Mouse (Mus musculus) erythroblast, embryonic 14.5 days (primary cell): ENCODE data around the gene Grm8. TPM values are rescaled to one million over a fixed set of nuclear protein-coding genes. Genes with fewer than 3 reads are reported as not detected.

Source experiments
- H3K27me3 ChIP-seq: 2 replicates; pipeline ENCODE4 v1.6.1; 2012; ENCODE audit warnings: inconsistent platforms; ENCODE audit not compliant: control insufficient read depth
- H3K36me3 ChIP-seq: 2 replicates; pipeline ENCODE4 v1.6.1; 2012; ENCODE audit warnings: mild to moderate bottlenecking, inconsistent platforms; ENCODE audit not compliant: control insufficient read depth
- H3K4me1 ChIP-seq: 2 replicates; pipeline ENCODE4 v1.6.1; 2012; ENCODE audit warnings: inconsistent platforms; ENCODE audit not compliant: control insufficient read depth
- H3K4me3 ChIP-seq: replicated peaks from 2 replicates; pipeline ENCODE3; 2012; ENCODE audit warnings: moderate library complexity, mild to moderate bottlenecking, inconsistent platforms
- H3K9me3 ChIP-seq: 2 replicates; pipeline ENCODE4 v1.6.1; 2012; ENCODE audit warnings: low read length, inconsistent platforms, mixed read lengths; ENCODE audit not compliant: control insufficient read depth
- GATA1 ChIP-seq: IDR thresholded peaks from 2 replicates; pipeline ENCODE4 v1.6.1; 2012; ENCODE audit warnings: low read length, inconsistent platforms, mixed read lengths
- TAL1 ChIP-seq: IDR thresholded peaks from 3 replicates; pipeline ENCODE4 v1.6.1; 2012; ENCODE audit warnings: low read length, inconsistent platforms, mixed read lengths
- polyA plus RNA-seq: library from polyadenylated mRNA; stranded (reverse); fragments of >175 nt; gene quantifications from 2 replicates; pipeline ENCODE4 v1.2.3, GENCODE M21; 2012

The Grm8 gene
- polyA plus RNA-seq, 1 experiment = not detected

DNA sequence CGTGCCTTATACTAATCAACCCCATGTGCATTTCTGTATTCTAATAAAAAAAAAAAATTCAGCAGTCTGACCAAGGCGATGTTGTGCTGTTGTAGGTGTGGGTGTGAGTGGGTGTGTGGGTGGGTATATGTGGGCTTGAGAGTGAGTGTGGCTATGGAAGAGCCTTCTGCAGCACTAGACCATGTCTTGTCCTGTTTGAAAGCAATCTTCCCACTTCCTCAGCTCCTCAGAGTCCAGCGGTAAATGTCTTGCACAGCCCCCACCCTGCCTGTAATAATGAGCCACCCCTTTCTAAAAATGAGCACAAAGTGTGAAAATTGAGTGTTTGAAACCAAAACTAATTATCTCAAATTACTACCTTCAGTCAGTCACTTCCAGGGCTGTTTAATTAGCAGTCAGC, 152.4 kb downstream of the Grm8 start:
- Histone ChIP-seq H3K4me3 (no peak overlapping the region), H3K27me3 (no peaks in the 10 kb centered on the region), H3K4me1 (no peaks in the 10 kb centered on the region), H3K36me3 (no peaks in the 10 kb centered on the region), H3K9me3 (no peaks in the 10 kb centered on the region)
- TF ChIP-seq TAL1 = no peak
- no peak for TF ChIP-seq GATA1

DNA sequence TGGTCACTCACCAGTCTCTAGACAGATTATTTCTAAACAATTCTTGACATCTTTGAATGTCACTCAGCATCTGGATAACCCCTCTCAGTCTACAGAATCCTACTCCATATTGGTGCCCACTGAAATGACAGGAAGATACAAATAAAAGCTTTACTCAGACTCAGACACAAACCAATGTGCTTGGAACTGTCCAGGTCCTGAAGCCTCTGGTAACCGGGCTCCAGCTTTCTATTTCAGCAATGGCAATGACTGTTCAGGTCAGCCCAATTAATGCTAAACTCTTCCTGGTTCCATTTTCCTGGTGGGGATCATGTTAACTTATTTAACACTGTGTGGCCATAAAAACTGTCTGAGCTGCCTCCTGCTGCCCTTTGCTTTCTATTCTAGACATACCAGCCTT, 153.0 kb downstream of the Grm8 start:
- no peaks in the 10 kb centered on the region for H3K27me3 ChIP-seq
- H3K4me3 ChIP-seq = no peak overlapping the region
- no peaks in the 10 kb centered on the region for H3K36me3 ChIP-seq
- TF ChIP-seq GATA1 = no peak
- no peak for TF ChIP-seq TAL1
- H3K4me1 ChIP-seq = no peaks in the 10 kb centered on the region
- no peaks in the 10 kb centered on the region for H3K9me3 ChIP-seq

GRCm38 (mm10) chr6:27977361-27977760, 157.6 kb downstream of the Grm8 start:
- H3K36me3 ChIP-seq = no peaks in the 10 kb centered on the region
- H3K9me3 ChIP-seq = no peaks in the 10 kb centered on the region
- H3K27me3 ChIP-seq = no peaks in the 10 kb centered on the region
- TF ChIP-seq TAL1 (no peak), GATA1 (no peak)
- H3K4me1 ChIP-seq = no peaks in the 10 kb centered on the region
- no peak overlapping the region for H3K4me3 ChIP-seq

- no peak overlapping the region for H3K4me3 ChIP-seq
- H3K9me3 ChIP-seq = no peaks in the 10 kb centered on the region
- no peaks in the 10 kb centered on the region for H3K27me3 ChIP-seq
- H3K36me3 ChIP-seq = no peaks in the 10 kb centered on the region
- no peaks in the 10 kb centered on the region for H3K4me1 ChIP-seq
- TF ChIP-seq TAL1 (no peak), GATA1 (no peak)
Observed at GRCm38 (mm10) chr6:27968859-27969258, 166.1 kb downstream of the Grm8 start.

- Histone ChIP-seq H3K9me3 (no peaks in the 10 kb centered on the region), H3K27me3 (no peaks in the 10 kb centered on the region), H3K4me1 (no peaks in the 10 kb centered on the region), H3K4me3 (no peak overlapping the region), H3K36me3 (no peaks in the 10 kb centered on the region)
- TF ChIP-seq TAL1 (no peak), GATA1 (no peak)
Observed at GRCm38 (mm10) chr6:27967037-27967436, 167.9 kb downstream of the Grm8 start.

DNA sequence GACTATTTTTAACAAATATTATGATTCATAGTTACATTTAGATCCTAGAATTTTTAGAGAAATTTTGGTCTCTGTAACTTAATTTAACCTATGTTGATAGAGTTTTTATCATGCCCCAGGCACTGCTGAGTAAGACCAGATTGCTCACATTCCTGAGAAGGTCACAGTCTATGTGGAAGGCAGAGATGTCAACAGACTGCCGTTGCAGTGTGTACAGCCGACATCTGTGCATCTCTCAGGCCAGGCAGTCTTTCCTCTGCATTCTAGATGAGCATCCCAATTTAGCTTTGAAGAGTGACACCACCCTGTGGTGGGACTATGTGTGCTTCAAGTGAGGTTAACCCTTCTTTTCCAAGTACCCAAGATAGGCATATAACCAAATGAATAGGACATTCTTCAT, 169.7 kb downstream of the Grm8 start:
- H3K36me3 ChIP-seq = no peaks in the 10 kb centered on the region
- no peaks in the 10 kb centered on the region for H3K27me3 ChIP-seq
- TF ChIP-seq GATA1 = no peak
- TF ChIP-seq TAL1 = no peak
- no peak overlapping the region for H3K4me3 ChIP-seq
- H3K9me3 ChIP-seq = no peaks in the 10 kb centered on the region
- no peaks in the 10 kb centered on the region for H3K4me1 ChIP-seq

GRCm38 (mm10) chr6:27963887-27964286, 171.1 kb downstream of the Grm8 start:
- no peaks in the 10 kb centered on the region for H3K27me3 ChIP-seq
- TF ChIP-seq GATA1 (no peak), TAL1 (no peak)
- no peaks in the 10 kb centered on the region for H3K4me1 ChIP-seq

GRCm38 (mm10) chr6:27956278-27956857, 178.6 kb downstream of the Grm8 start:
- Histone ChIP-seq H3K4me3 (no peak overlapping the region), H3K27me3 (no peaks in the 10 kb centered on the region), H3K9me3 (no peaks in the 10 kb centered on the region), H3K4me1 (no peaks in the 10 kb centered on the region), H3K36me3 (no peaks in the 10 kb centered on the region)
- TF ChIP-seq GATA1 (no peak), TAL1 (no peak)

More at GRCm38 (mm10) chr6:27963887-27964286, 171.1 kb downstream of the Grm8 start:
- Histone ChIP-seq H3K9me3 (no peaks in the 10 kb centered on the region), H3K4me3 (no peak overlapping the region), H3K36me3 (no peaks in the 10 kb centered on the region)

DNA sequence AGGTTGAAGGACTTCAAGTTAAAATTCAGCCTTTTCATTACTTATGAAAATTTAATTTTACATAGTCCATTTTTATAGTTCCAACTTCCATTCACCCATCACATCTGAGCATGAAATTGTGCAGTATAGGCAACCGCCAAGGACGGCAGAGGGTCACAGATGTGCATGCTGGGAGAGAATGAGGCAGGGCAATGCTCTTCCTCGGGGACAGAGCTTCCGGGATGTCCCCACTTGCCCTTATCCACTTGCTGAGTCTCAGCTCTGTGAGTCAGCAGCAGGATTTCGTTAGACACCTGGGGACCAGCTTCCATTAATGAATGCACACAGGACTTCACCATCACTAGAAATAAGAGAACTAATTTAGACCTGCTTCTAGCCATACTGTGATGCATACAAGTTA, 183.5 kb downstream of the Grm8 start:
- no peak for TF ChIP-seq TAL1
- TF ChIP-seq GATA1 = no peak
- Histone ChIP-seq H3K36me3 (no peaks in the 10 kb centered on the region), H3K4me1 (no peaks in the 10 kb centered on the region), H3K27me3 (no peaks in the 10 kb centered on the region), H3K9me3 (no peaks in the 10 kb centered on the region), H3K4me3 (no peak overlapping the region)

DNA sequence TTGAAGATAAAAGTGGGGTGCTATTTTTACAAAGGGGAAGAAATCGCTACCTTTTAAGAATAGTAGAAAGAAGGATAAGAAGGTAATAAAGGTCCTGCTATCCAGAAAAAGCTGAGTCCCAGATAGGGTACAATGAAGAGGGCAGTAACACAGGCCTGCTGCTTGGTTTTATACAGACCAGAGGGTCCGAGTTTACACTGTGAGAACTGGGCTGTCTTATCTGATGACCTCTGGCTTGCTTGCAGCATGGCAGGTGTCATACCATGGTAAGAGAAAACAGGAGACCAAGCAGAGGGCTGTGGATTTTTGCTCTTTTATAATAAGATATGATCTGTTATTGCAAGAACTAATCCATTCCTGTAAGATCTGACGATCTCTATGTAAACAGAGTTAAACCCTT, 206.9 kb downstream of the Grm8 start:
- H3K36me3 ChIP-seq = no peaks in the 10 kb centered on the region
- no peaks in the 10 kb centered on the region for H3K9me3 ChIP-seq
- no peaks in the 10 kb centered on the region for H3K4me1 ChIP-seq
- no peak overlapping the region for H3K4me3 ChIP-seq
- no peaks in the 10 kb centered on the region for H3K27me3 ChIP-seq
- no peak for TF ChIP-seq TAL1
- TF ChIP-seq GATA1 = no peak
